Mouse (Mus musculus): ENCODE measurements at regions not wholly inside any gene's neighbourhood (a gene's known extent, or its start where the extent isn't known, plus 50 kb on each side); places are given as distances from the start of the nearest gene placed in this dataset.

GRCm38 (mm10) chr19:32881443-32881842 is 124.1 kb downstream of the Pten start:
- Histone ChIP-seq H3K4me2 (no peak overlapping the region), H3K4me3 (no peak overlapping the region), H3K4me1 (replicated peaks) (0 out of 2 replicates have a peak, but pooled peaks cover 5% of the 10 kb centered on the region), H3K27ac (replicated peaks) (no peak overlapping the region), H3K36me3 (no peaks in the 10 kb centered on the region), H3K27me3 (no peaks in the 10 kb centered on the region), H3K9ac (no peak overlapping the region), H3K9me3 (peaks cover 3% of the 10 kb centered on the region; the same call in 1 of the 2 replicates)
- no peak for ATAC-seq (ENCODE audit: low read depth)
- WGBS: 90% methylated on average over 3 of the region's 3 CpGs

DNA sequence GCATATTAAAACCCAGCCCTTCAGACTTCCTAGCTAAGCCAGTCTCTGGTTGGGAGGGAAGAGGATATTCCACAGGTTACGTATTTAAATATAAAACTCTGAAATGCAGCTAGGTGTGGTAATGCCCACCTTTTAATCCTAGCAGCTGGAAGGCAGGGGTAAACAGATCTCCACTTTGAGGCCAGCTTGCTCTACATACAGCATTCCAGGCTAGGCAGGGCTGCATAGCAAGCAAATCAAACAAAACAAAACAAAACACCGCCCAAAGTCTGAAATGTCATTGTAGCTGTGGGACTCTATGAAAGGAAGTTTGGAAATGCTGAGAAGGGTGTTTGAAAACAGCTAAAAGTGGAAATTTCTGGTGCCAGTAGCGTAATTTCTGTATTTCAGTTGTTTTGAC is 127.0 kb downstream of the Pten start:
- no peaks in the 10 kb centered on the region for H3K27me3 ChIP-seq
- H3K36me3 ChIP-seq: no peaks in the 10 kb centered on the region
- 0 out of 2 replicates have a peak, but pooled peaks cover 5% of the 10 kb centered on the region for H3K4me1 ChIP-seq (replicated peaks)
- H3K4me3 ChIP-seq: no peak overlapping the region
- H3K9me3 ChIP-seq: peaks cover 2% of the 10 kb centered on the region; the same call in 1 of the 2 replicates
- no peak overlapping the region for H3K4me2 ChIP-seq
- no peak overlapping the region for H3K27ac ChIP-seq (replicated peaks)
- no peak for ATAC-seq (ENCODE audit: low read depth)
- no peak overlapping the region for H3K9ac ChIP-seq
- 77% methylated on average over 3 of the region's 3 CpGs for WGBS

- Histone ChIP-seq H3K27me3 (no peaks in the 10 kb centered on the region), H3K36me3 (no peaks in the 10 kb centered on the region), H3K4me3 (no peak overlapping the region), H3K4me1 (replicated peaks) (0 out of 2 replicates have a peak, but pooled peaks cover 5% of the 10 kb centered on the region), H3K9me3 (no peaks in the 10 kb centered on the region), H3K4me2 (peak overlapping the region; percentile 16; the same call in 1 of the 2 replicates), H3K27ac (replicated peaks) (0 out of 2 replicates have a peak overlapping the region, but pooled peaks have one; percentile 13), H3K9ac (0 out of 2 replicates have a peak overlapping the region, but pooled peaks have one; percentile 26)
- ATAC-seq (ENCODE audit: low read depth): no peak
- WGBS: 54% methylated on average over 12 of the region's 12 CpGs
Observed at GRCm38 (mm10) chr19:32885481-32886131, 128.3 kb downstream of the Pten start.

GRCm38 (mm10) chr19:32887190-32887589 is 129.9 kb downstream of the Pten start:
- no peaks in the 10 kb centered on the region for H3K9me3 ChIP-seq
- WGBS: 74% methylated on average over 7 of the region's 7 CpGs
- no peaks in the 10 kb centered on the region for H3K36me3 ChIP-seq
- no peak overlapping the region for H3K4me2 ChIP-seq
- H3K4me1 ChIP-seq (replicated peaks): 0 out of 2 replicates have a peak, but pooled peaks cover 5% of the 10 kb centered on the region
- no peak overlapping the region for H3K9ac ChIP-seq
- H3K27me3 ChIP-seq: no peaks in the 10 kb centered on the region
- H3K4me3 ChIP-seq: no peak overlapping the region
- ATAC-seq (ENCODE audit: low read depth): no peak
- no peak overlapping the region for H3K27ac ChIP-seq (replicated peaks)

- 69% methylated on average over 12 of the region's 12 CpGs for WGBS
- Histone ChIP-seq H3K4me2 (no peak overlapping the region), H3K9me3 (no peaks in the 10 kb centered on the region), H3K36me3 (no peaks in the 10 kb centered on the region), H3K27me3 (no peaks in the 10 kb centered on the region), H3K27ac (replicated peaks) (no peak overlapping the region), H3K4me1 (replicated peaks) (0 out of 2 replicates have a peak, but pooled peaks cover 5% of the 10 kb centered on the region), H3K4me3 (no peak overlapping the region), H3K9ac (no peak overlapping the region)
- ATAC-seq (ENCODE audit: low read depth): no peak
Observed at GRCm38 (mm10) chr19:32888616-32889305, 131.5 kb downstream of the Pten start.

DNA sequence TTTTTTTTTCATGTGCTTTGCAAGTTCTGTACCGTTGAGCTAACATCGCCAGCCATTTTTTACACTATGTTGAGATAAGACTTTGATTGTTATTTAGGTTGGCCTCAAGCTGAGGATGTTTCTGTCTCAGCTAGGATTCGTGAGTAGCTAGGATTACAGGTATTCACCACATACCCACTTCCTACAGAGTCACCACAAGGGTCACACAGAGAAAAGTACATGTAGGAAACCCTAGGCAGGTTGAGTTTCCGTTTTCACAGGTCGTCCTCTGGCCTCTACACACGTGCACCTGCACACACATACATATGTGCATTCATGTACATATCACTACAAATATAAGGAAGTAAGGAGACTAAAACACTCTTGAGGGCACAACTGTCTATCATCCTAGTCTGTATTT is 133.5 kb downstream of the Pten start:
- 0 out of 2 replicates have a peak, but pooled peaks cover under 1% of the 10 kb centered on the region for H3K4me1 ChIP-seq (replicated peaks)
- no peaks in the 10 kb centered on the region for H3K9me3 ChIP-seq
- no peak overlapping the region for H3K9ac ChIP-seq
- no peak overlapping the region for H3K4me2 ChIP-seq
- H3K27me3 ChIP-seq: no peaks in the 10 kb centered on the region
- no peak for ATAC-seq (ENCODE audit: low read depth)
- H3K27ac ChIP-seq (replicated peaks): no peak overlapping the region
- 89% methylated on average over 6 of the region's 6 CpGs for WGBS
- H3K4me3 ChIP-seq: no peak overlapping the region
- no peaks in the 10 kb centered on the region for H3K36me3 ChIP-seq

- ATAC-seq (ENCODE audit: low read depth): no peak
- Histone ChIP-seq H3K4me3 (no peak overlapping the region), H3K27ac (replicated peaks) (no peak overlapping the region), H3K4me2 (no peak overlapping the region), H3K4me1 (replicated peaks) (no peaks in the 10 kb centered on the region), H3K9me3 (no peaks in the 10 kb centered on the region), H3K27me3 (no peaks in the 10 kb centered on the region), H3K9ac (no peak overlapping the region), H3K36me3 (no peaks in the 10 kb centered on the region)
- WGBS: 88% methylated on average over 5 of the region's 5 CpGs
Observed at GRCm38 (mm10) chr19:32892469-32892868, 135.2 kb downstream of the Pten start.

GRCm38 (mm10) chr19:32903454-32904108 is 146.3 kb downstream of the Pten start:
- no peaks in the 10 kb centered on the region for H3K36me3 ChIP-seq
- no peak overlapping the region for H3K27ac ChIP-seq (replicated peaks)
- 74% methylated on average over 7 of the region's 7 CpGs for WGBS
- ATAC-seq (ENCODE audit: low read depth): no peak
- H3K4me3 ChIP-seq: no peak overlapping the region
- H3K9ac ChIP-seq: no peak overlapping the region
- no peaks in the 10 kb centered on the region for H3K9me3 ChIP-seq
- no peaks in the 10 kb centered on the region for H3K4me1 ChIP-seq (replicated peaks)
- H3K27me3 ChIP-seq: no peaks in the 10 kb centered on the region
- H3K4me2 ChIP-seq: no peak overlapping the region

DNA sequence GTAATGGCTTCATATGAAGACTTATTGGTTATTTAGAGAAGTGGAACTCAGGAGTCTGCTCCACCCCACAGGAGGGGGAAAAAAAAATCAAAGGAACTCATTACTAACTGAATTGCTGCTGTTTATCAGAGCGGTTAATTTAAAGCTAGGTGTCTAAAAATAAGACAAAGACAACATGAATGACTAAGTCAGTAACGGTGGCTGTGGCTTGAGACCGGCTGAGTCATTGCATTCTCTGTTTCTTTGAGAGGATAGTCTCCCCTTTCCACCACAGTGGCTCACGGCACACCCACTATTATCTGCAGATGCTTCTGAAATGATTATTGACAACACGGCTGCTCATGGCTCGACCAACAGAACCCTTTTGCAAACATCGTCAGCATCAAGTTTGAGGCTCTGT is 147.2 kb downstream of the Pten start:
- no peaks in the 10 kb centered on the region for H3K9me3 ChIP-seq
- no peak overlapping the region for H3K4me2 ChIP-seq
- no peak for ATAC-seq (ENCODE audit: low read depth)
- no peak overlapping the region for H3K4me3 ChIP-seq
- H3K36me3 ChIP-seq: no peaks in the 10 kb centered on the region
- H3K4me1 ChIP-seq (replicated peaks): no peaks in the 10 kb centered on the region
- H3K27me3 ChIP-seq: no peaks in the 10 kb centered on the region
- 79% methylated on average over 7 of the region's 7 CpGs for WGBS
- H3K9ac ChIP-seq: no peak overlapping the region
- no peak overlapping the region for H3K27ac ChIP-seq (replicated peaks)

- Histone ChIP-seq H3K36me3 (no peaks in the 10 kb centered on the region), H3K4me2 (no peak overlapping the region), H3K9ac (no peak overlapping the region), H3K27ac (replicated peaks) (no peak overlapping the region), H3K27me3 (no peaks in the 10 kb centered on the region), H3K4me3 (no peak overlapping the region), H3K4me1 (replicated peaks) (no peaks in the 10 kb centered on the region), H3K9me3 (no peaks in the 10 kb centered on the region)
- WGBS: 81% methylated on average over 8 of the region's 8 CpGs
- no peak for ATAC-seq (ENCODE audit: low read depth)
Observed at GRCm38 (mm10) chr19:32905901-32906431, 148.7 kb downstream of the Pten start.

GRCm38 (mm10) chr19:32906820-32907219 is 149.5 kb downstream of the Pten start:
- H3K27ac ChIP-seq (replicated peaks): no peak overlapping the region
- H3K9me3 ChIP-seq: no peaks in the 10 kb centered on the region
- no peaks in the 10 kb centered on the region for H3K4me1 ChIP-seq (replicated peaks)
- H3K4me3 ChIP-seq: no peak overlapping the region
- ATAC-seq (ENCODE audit: low read depth): no peak
- WGBS: 71% methylated on average over 5 of the region's 5 CpGs
- no peaks in the 10 kb centered on the region for H3K27me3 ChIP-seq
- H3K36me3 ChIP-seq: no peaks in the 10 kb centered on the region
- H3K4me2 ChIP-seq: no peak overlapping the region
- H3K9ac ChIP-seq: no peak overlapping the region

- Histone ChIP-seq H3K4me3 (no peak overlapping the region), H3K27ac (replicated peaks) (no peak overlapping the region), H3K9ac (no peak overlapping the region), H3K9me3 (no peaks in the 10 kb centered on the region), H3K4me1 (replicated peaks) (no peaks in the 10 kb centered on the region), H3K36me3 (no peaks in the 10 kb centered on the region), H3K4me2 (no peak overlapping the region), H3K27me3 (no peaks in the 10 kb centered on the region)
- ATAC-seq (ENCODE audit: low read depth): no peak
- 25% methylated on average over 4 of the region's 4 CpGs for WGBS
Observed at GRCm38 (mm10) chr19:32910050-32910462, 152.8 kb downstream of the Pten start.
